Mouse (Mus musculus) small intestine, adult 2 months (tissue): Measurements from ENCODE around the gene Tpcn2.

Source experiments
- CTCF ChIP-seq: fragments of 200-500 bp; IDR thresholded peaks from 2 replicates; pipeline ENCODE4 v1.5.1; 2012; ENCODE audit warnings: low read depth, mild to moderate bottlenecking, control low read depth, inconsistent platforms, low read length, moderate library complexity, mixed read lengths; ENCODE audit not compliant: insufficient replicate concordance, insufficient read length; ENCODE audit errors: extremely low read depth
- POLR2A ChIP-seq: fragments of 200-500 bp; IDR thresholded peaks from 2 replicates; pipeline ENCODE4 v1.6.1; 2012; ENCODE audit warnings: low read depth, mild to moderate bottlenecking, control low read depth, inconsistent platforms, low read length, moderate library complexity

DNA sequence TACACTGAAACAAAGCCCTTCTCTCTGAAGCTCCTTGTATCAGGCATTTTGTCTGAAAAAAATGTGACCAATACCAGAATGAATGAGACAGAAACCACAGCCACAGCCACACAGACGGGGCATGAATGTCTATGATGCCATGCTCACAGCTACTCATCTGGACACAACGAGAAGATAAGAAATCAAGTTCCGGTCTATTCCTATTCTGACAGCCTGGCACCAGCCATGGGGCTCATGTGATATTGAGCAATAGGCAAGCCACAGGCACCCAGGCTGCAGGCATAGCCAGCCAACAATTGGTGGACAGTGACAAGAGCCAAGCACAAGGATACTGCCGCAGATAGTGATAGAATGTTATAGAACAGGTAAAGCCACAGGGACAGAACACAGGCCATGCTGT, 68.3 kb downstream of the Tpcn2 start:
- TF ChIP-seq CTCF (no peak), POLR2A (no peak)
